Mouse (Mus musculus): Measurements from ENCODE around the gene Cd3g.

GRCm38 (mm10) chr9:44941756-44942155, 38.5 kb downstream of the Cd3g start:
- no peak for TF ChIP-seq CTCF (IDR thresholded peaks at IDR 0.05; ENCODE audit: low read depth, low read length)
- no peak for TF ChIP-seq GATA1 (IDR thresholded peaks at IDR 0.05; ENCODE audit: borderline replicate concordance, low read length)
